Mouse (Mus musculus) testis, postnatal 14 days (tissue): Measurements from ENCODE around the gene Vangl1.
"Not testable (repeated sequence)": the region's sequence is repeated elsewhere in the genome, so short reads cannot be mapped to it uniquely, and the experiment has no call there.

Experiments used
- DNase-seq: peaks from one replicate; pipeline ENCODE4 v3.0.0; 2021; ENCODE audit warnings: low spot score

Gene Vangl1

GRCm38 (mm10) chr3:102169197-102169905 is 35.1 kb downstream of the Vangl1 start:
- peak; percentile 78 for DNase-seq

GRCm38 (mm10) chr3:102167555-102168210 is 36.8 kb downstream of the Vangl1 start:
- no peak for DNase-seq

GRCm38 (mm10) chr3:102166794-102167193 is 37.7 kb downstream of the Vangl1 start:
- DNase-seq = no peak

- no peak for DNase-seq
Observed at GRCm38 (mm10) chr3:102166287-102166620, 38.2 kb downstream of the Vangl1 start.

- DNase-seq = no peak
Observed at GRCm38 (mm10) chr3:102165536-102166286, 38.8 kb downstream of the Vangl1 start.

- no peak for DNase-seq
Observed at GRCm38 (mm10) chr3:102164911-102165310, 39.6 kb downstream of the Vangl1 start.

- not testable (repeated sequence) for DNase-seq
Observed at GRCm38 (mm10) chr3:102163861-102164260, 40.6 kb downstream of the Vangl1 start.

GRCm38 (mm10) chr3:102159423-102160325 is 44.8 kb downstream of the Vangl1 start:
- DNase-seq = no peak

GRCm38 (mm10) chr3:102158759-102159422 is 45.6 kb downstream of the Vangl1 start:
- DNase-seq = no peak

GRCm38 (mm10) chr3:102157652-102158051 is 46.8 kb downstream of the Vangl1 start:
- DNase-seq = no peak

GRCm38 (mm10) chr3:102156737-102157136 is 47.8 kb downstream of the Vangl1 start:
- DNase-seq = no peak

GRCm38 (mm10) chr3:102154107-102154506 is 50.4 kb downstream of the Vangl1 start:
- no peak for DNase-seq

- DNase-seq = no peak
Observed at GRCm38 (mm10) chr3:102152872-102153271, 51.6 kb downstream of the Vangl1 start.

GRCm38 (mm10) chr3:102152471-102152870 is 52.0 kb downstream of the Vangl1 start:
- DNase-seq = no peak

GRCm38 (mm10) chr3:102151850-102152249 is 52.6 kb downstream of the Vangl1 start:
- DNase-seq = no peak

- DNase-seq = no peak
Observed at GRCm38 (mm10) chr3:102149941-102150340, 54.6 kb downstream of the Vangl1 start.

- DNase-seq = no peak
Observed at GRCm38 (mm10) chr3:102147189-102147588, 57.3 kb downstream of the Vangl1 start.

- no peak for DNase-seq
Observed at GRCm38 (mm10) chr3:102146428-102146827, 58.1 kb downstream of the Vangl1 start.

- no peak for DNase-seq
Observed at GRCm38 (mm10) chr3:102145645-102146386, 58.7 kb downstream of the Vangl1 start.

- DNase-seq = no peak
Observed at GRCm38 (mm10) chr3:102144401-102144800, 60.1 kb downstream of the Vangl1 start.

- DNase-seq = no peak
Observed at GRCm38 (mm10) chr3:102143536-102143935, 61.0 kb downstream of the Vangl1 start.
